Mouse (Mus musculus) MEL (cell line): ENCODE measurements around the gene Col4a1.

Source experiments
- BHLHE40 ChIP-seq: IDR thresholded peaks from 2 replicates; pipeline ENCODE4 v1.6.1; 2012; ENCODE audit warnings: low read depth, mild to moderate bottlenecking, inconsistent platforms, low read length, improper control_type of control experiment, borderline replicate concordance
- CTCF ChIP-seq, 3 experiments: IDR thresholded peaks in 2 of 3; conservative IDR thresholded peaks in 1 of 3; 2 replicates each; pipeline ENCODE4 v1.5.1; 2011 to 2012; ENCODE audit warnings: low read length in 3 of 3, low read depth in 2 of 3, mild to moderate bottlenecking in 2 of 3, improper control_type of control experiment in 1 of 3, inconsistent platforms in 1 of 3, mixed read lengths in 1 of 3, moderate library complexity in 1 of 3; ENCODE audit not compliant: control insufficient read depth in 1 of 3, insufficient read depth in 1 of 3, poor library complexity in 1 of 3, severe bottlenecking in 1 of 3
- ELF1 ChIP-seq: IDR thresholded peaks from 2 replicates; pipeline ENCODE4 v1.6.1; 2014; ENCODE audit warnings: low read depth, mild to moderate bottlenecking, inconsistent platforms, low read length, improper control_type of control experiment, moderate library complexity
- EP300 ChIP-seq, 2 experiments: IDR thresholded peaks; 2 replicates each; pipeline ENCODE4 v1.6.1; 2011; ENCODE audit warnings: improper control_type of control experiment in 2 of 2, low read length in 2 of 2, low read depth in 1 of 2, mild to moderate bottlenecking in 1 of 2
- GATA1 ChIP-seq: IDR thresholded peaks from 2 replicates; pipeline ENCODE4 v1.6.1; 2011; ENCODE audit warnings: low read depth, low read length, improper control_type of control experiment
- MAX ChIP-seq: IDR thresholded peaks from 2 replicates; pipeline ENCODE4 v1.6.1; 2011; ENCODE audit warnings: low read length, improper control_type of control experiment
- MAZ ChIP-seq: IDR thresholded peaks from 2 replicates; pipeline ENCODE4 v1.6.1; 2012; ENCODE audit warnings: low read depth, mild to moderate bottlenecking, inconsistent platforms, low read length, improper control_type of control experiment
- MYB ChIP-seq: IDR thresholded peaks from 2 replicates; pipeline ENCODE4 v1.6.1; 2011; ENCODE audit warnings: mild to moderate bottlenecking, low read depth, low read length, improper control_type of control experiment
- POLR2A ChIP-seq, 2 experiments: IDR thresholded peaks; 2 replicates each; pipeline ENCODE4 v1.6.1; 2011 to 2012; ENCODE audit warnings: low read length in 2 of 2, mild to moderate bottlenecking in 2 of 2, control low read depth in 1 of 2, improper control_type of control experiment in 1 of 2, low read depth in 1 of 2, moderate library complexity in 1 of 2; ENCODE audit not compliant: control insufficient read depth in 1 of 2, insufficient read depth in 1 of 2, poor library complexity in 1 of 2
- RAD21 ChIP-seq: IDR thresholded peaks from 2 replicates; pipeline ENCODE4 v1.6.1; 2011; ENCODE audit warnings: mild to moderate bottlenecking, low read depth, low read length, improper control_type of control experiment
- RCOR1 ChIP-seq: IDR thresholded peaks from 2 replicates; pipeline ENCODE4 v1.6.1; 2012; ENCODE audit warnings: low read depth, mild to moderate bottlenecking, inconsistent platforms, low read length, improper control_type of control experiment
- ZC3H11A ChIP-seq: IDR thresholded peaks from 2 replicates; pipeline ENCODE4 v1.6.1; 2012; ENCODE audit warnings: low read depth, mild to moderate bottlenecking, inconsistent platforms, low read length, improper control_type of control experiment
- ZNF384 ChIP-seq: IDR thresholded peaks from 2 replicates; pipeline ENCODE4 v1.6.1; 2012; ENCODE audit warnings: low read depth, mild to moderate bottlenecking, inconsistent platforms, low read length, improper control_type of control experiment

- TF ChIP-seq CTCF (IDR thresholded peaks at IDR 0.05 in 2 of 3, conservative IDR thresholded peaks at IDR 0.05 in 1 of 3; ENCODE audit: control insufficient read depth in 1 of 3, insufficient read depth in 1 of 3, low read depth in 2 of 3, low read length in 3 of 3, poor library complexity in 1 of 3, severe bottlenecking in 1 of 3) (no peak), MYB (no peak), BHLHE40 (no peak), GATA1 (no peak), ZC3H11A (no peak), MAZ (no peak), ELF1 (no peak), ZNF384 (no peak), EP300 (IDR thresholded peaks at IDR 0.05; ENCODE audit: low read depth in 1 of 2, low read length in 2 of 2) (no peak), POLR2A (IDR thresholded peaks at IDR 0.05; ENCODE audit: control insufficient read depth in 1 of 2, insufficient read depth in 1 of 2, low read depth in 1 of 2, low read length in 2 of 2, poor library complexity in 1 of 2) (no peak), RCOR1 (no peak), RAD21 (no peak), MAX (no peak)
Observed at GRCm38 (mm10) chr8:11230277-11230676, 82.3 kb downstream of the Col4a1 start.
